Mouse (Mus musculus): Measurements from ENCODE around the gene Cntf.

The Cntf gene

GRCm38 (mm10) chr19:12765308-12765707 is at the start of gene Cntf:
TSS of gene Cntf (minus strand) at chr19:12765632.
- CTCF ChIA-PET, result no interaction called here
- POLR2A ChIA-PET, result interaction anchor here in 2 of 4 experiments (1.3 to 1.6 kb wide), 3 partner anchors 19 to 170 kb away, joined by 3 to 5 read pairs (median 4); no protein-coding TSS in a partner anchor

GRCm38 (mm10) chr19:12813883-12814282 is 48.5 kb upstream of the Cntf start:
- CTCF ChIA-PET, result interaction anchor here in 2 of 4 experiments (0.5 to 0.7 kb wide), 3 partner anchors 25 to 1322 kb away, joined by 3 read pairs; no protein-coding TSS in a partner anchor
- POLR2A ChIA-PET, result interaction anchor here in 2 of 4 experiments (0.8 to 2.4 kb wide), 3 partner anchors 11 to 18 kb away, joined by 3 to 12 read pairs (median 3); partner anchors contain the start of genes Lpxn (in 1 of the 2) and Zfp91 (in 1 of the 2)

GRCm38 (mm10) chr19:12812644-12813364 is 47.4 kb upstream of the Cntf start:
- ChIA-PET CTCF (interaction anchor here in 2 of 4 experiments (0.6 to 0.7 kb wide), 3 partner anchors 8 to 656 kb away, joined by 3 to 4 read pairs (median 3); no protein-coding TSS in a partner anchor), POLR2A (interaction anchor here in 2 of 4 experiments (0.8 to 2.4 kb wide), 3 partner anchors 12 to 17 kb away, joined by 3 to 12 read pairs (median 3); partner anchors contain the start of genes Lpxn (in 1 of the 2) and Zfp91 (in 1 of the 2))

GRCm38 (mm10) chr19:12806214-12806613 is 40.8 kb upstream of the Cntf start:
- ChIA-PET CTCF (interaction anchor here in 1 of 4 experiments (1.2 kb wide), 1 partner anchor 305 kb away, joined by 3 read pairs; the partner anchor contains the start of gene Dtx4), POLR2A (interaction anchor here in 2 of 4 experiments (0.7 to 2.6 kb wide), 2 partner anchors 10 kb away, joined by 3 to 8 read pairs; partner anchors contain the start of genes Lpxn (in 2 of the 2) and Zfp91 (in 2 of the 2))

GRCm38 (mm10) chr19:12805730-12806129 is 40.3 kb upstream of the Cntf start:
- ChIA-PET CTCF (interaction anchor here in 1 of 4 experiments (1.2 kb wide), 1 partner anchor 304 kb away, joined by 3 read pairs; the partner anchor contains the start of gene Dtx4), POLR2A (interaction anchor here in 1 of 4 experiments (2.6 kb wide), 1 partner anchor 10 kb away, joined by 8 read pairs; the partner anchor contains the start of genes Lpxn and Zfp91)

GRCm38 (mm10) chr19:12804237-12804636 is 38.8 kb upstream of the Cntf start:
- CTCF ChIA-PET, result no interaction called here
- POLR2A ChIA-PET, result interaction anchor here in 1 of 4 experiments (2.6 kb wide), 1 partner anchor 8 kb away, joined by 8 read pairs; the partner anchor contains the start of genes Lpxn and Zfp91

GRCm38 (mm10) chr19:12802830-12803229 is 37.4 kb upstream of the Cntf start:
- ChIA-PET POLR2A (no interaction called here), CTCF (no interaction called here)

- POLR2A ChIA-PET, result no interaction called here
- CTCF ChIA-PET, result no interaction called here
These were observed 35.6 kb upstream of the Cntf start for GRCm38 (mm10) chr19:12801046-12801445.

GRCm38 (mm10) chr19:12800621-12801020 is 35.2 kb upstream of the Cntf start:
- POLR2A ChIA-PET, result no interaction called here
- CTCF ChIA-PET, result no interaction called here

- POLR2A ChIA-PET, result interaction anchor here in 2 of 4 experiments (0.7 to 0.8 kb wide), 4 partner anchors 12 to 1691 kb away, joined by 3 to 5 read pairs (median 4); no protein-coding TSS in a partner anchor
- CTCF ChIA-PET, result interaction anchor here in 1 of 4 experiments (0.7 kb wide), 1 partner anchor 265 kb away, joined by 4 read pairs; no protein-coding TSS in a partner anchor
These were observed 33.6 kb upstream of the Cntf start for GRCm38 (mm10) chr19:12799081-12799480.

- ChIA-PET POLR2A (interaction anchor here in 2 of 4 experiments (0.7 kb wide), 5 partner anchors 12 to 1692 kb away, joined by 3 to 7 read pairs (median 4); partner anchors contain the start of gene Dtx4 (in 1 of the 2)), CTCF (interaction anchor here in 2 of 4 experiments (0.6 to 0.7 kb wide), 2 partner anchors 264 to 279 kb away, joined by 4 read pairs; no protein-coding TSS in a partner anchor)
These were observed 33.0 kb upstream of the Cntf start for GRCm38 (mm10) chr19:12798404-12798803.

- POLR2A ChIA-PET, result interaction anchor here in 3 of 4 experiments (0.7 to 3.7 kb wide), 18 partner anchors 10 to 333 kb away, joined by 3 to 30 read pairs (median 4); partner anchors contain the start of gene Dtx4 (in 2 of the 3)
- CTCF ChIA-PET, result no interaction called here
These were observed 31.6 kb upstream of the Cntf start for GRCm38 (mm10) chr19:12797071-12797470.

- CTCF ChIA-PET, result no interaction called here
These were observed 31.0 kb upstream of the Cntf start for GRCm38 (mm10) chr19:12796328-12796931.

GRCm38 (mm10) chr19:12795511-12796327 is 30.3 kb upstream of the Cntf start, which contains the start of the genes Zfp91 and Lpxn:
TSS of gene Zfp91 (minus strand) at chr19:12796126.
TSS of gene Lpxn (plus strand) at chr19:12796193.
- ChIA-PET CTCF (interaction anchor here in 1 of 4 experiments (1.0 kb wide), 1 partner anchor 294 kb away, joined by 3 read pairs; the partner anchor contains the start of gene Dtx4), POLR2A (interaction anchor here (0.6 to 3.7 kb wide), 56 partner anchors 9 to 1976 kb away, joined by 3 to 30 read pairs (median 3); partner anchors contain the start of genes Dtx4 (in 2 of the 4) and Tle4 (in 1 of the 4))

More at GRCm38 (mm10) chr19:12796328-12796931, 31.0 kb upstream of the Cntf start:
- POLR2A ChIA-PET, result interaction anchor here in 3 of 4 experiments (0.6 to 3.7 kb wide), 33 partner anchors 9 to 333 kb away, joined by 3 to 30 read pairs (median 4); partner anchors contain the start of gene Dtx4 (in 2 of the 3)

- CTCF ChIA-PET, result interaction anchor here in 1 of 4 experiments (1.0 kb wide), 1 partner anchor 294 kb away, joined by 3 read pairs; the partner anchor contains the start of gene Dtx4
- POLR2A ChIA-PET, result interaction anchor here in 3 of 4 experiments (0.6 to 3.7 kb wide), 39 partner anchors 8 to 1803 kb away, joined by 3 to 30 read pairs (median 4); partner anchors contain the start of gene Tle4 (in 1 of the 3)
These were observed 29.7 kb upstream of the Cntf start for GRCm38 (mm10) chr19:12795110-12795509.

GRCm38 (mm10) chr19:12794056-12795044 is 28.9 kb upstream of the Cntf start:
- POLR2A ChIA-PET, result interaction anchor here in 3 of 4 experiments (0.7 to 3.7 kb wide), 24 partner anchors 8 to 1803 kb away, joined by 3 to 30 read pairs (median 4); partner anchors contain the start of gene Tle4 (in 1 of the 3)
- CTCF ChIA-PET, result interaction anchor here in 1 of 4 experiments (0.6 kb wide), 1 partner anchor 19 kb away, joined by 3 read pairs; no protein-coding TSS in a partner anchor
